ENCODE assay signal across 9 mouse cellular contexts in the genomic region with DNA sequence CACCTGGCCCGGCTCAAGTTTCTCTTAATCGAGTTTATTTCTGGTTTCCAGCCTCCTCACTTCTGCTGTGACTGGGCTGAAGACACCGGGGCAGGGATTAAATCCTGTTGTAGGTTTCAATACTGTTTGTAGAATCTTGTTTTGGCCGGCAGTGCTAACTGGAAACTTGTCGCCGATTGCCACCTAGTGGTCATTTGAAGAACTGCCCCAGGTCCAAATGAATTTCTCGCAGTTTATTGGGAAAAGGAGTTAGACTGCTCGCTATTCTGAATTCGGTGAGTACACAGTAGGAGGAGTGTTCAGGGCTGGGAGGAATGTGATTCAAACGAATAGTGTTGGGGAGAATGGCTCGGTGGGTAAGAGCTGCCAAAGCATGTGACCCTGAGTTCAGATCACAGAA. TPM values are rescaled to one million over a fixed set of nuclear protein-coding genes. Genes with fewer than 3 reads are reported as not detected.
A peak's percentile ranks its signal among the peaks of the same experiment; 100 is the strongest.
DNase-seq lines count a peak whose midpoint lies in the region; ATAC-seq lines count a peak whose summit lies in the region.
"Had no signal": no experiment of that assay in that cellular context is flagged by ENCODE, and none has a peak within 500 bp of the region (broad histone marks: within the 10 kb centered on the region; RNA-seq: fewer than 3 reads in every experiment).

No protein-coding gene starts in this region.

- H3K27ac ChIP-seq in liver, embryonic 13.5 days: peak overlapping the region; percentile 93
- H3K27ac ChIP-seq: embryonic facial prominence, embryonic 12.5 days had no signal

- no peaks in the 10 kb centered on the region for H3K9me3 ChIP-seq in liver, embryonic 13.5 days (replicated peaks)
- H3K9me3 ChIP-seq: embryonic facial prominence, embryonic 12.5 days had no signal

- H3K4me2 ChIP-seq in liver, embryonic 13.5 days: no peak overlapping the region
- H3K4me2 ChIP-seq: embryonic facial prominence, embryonic 12.5 days had no signal

- WGBS in liver, embryonic 13.5 days (ENCODE audit: insufficient replicate concordance): 1% methylated on average over 11 of the region's 11 CpGs

- H3K9ac ChIP-seq in liver, embryonic 13.5 days: no peak overlapping the region; the same call in 1 of the 2 replicates
- H3K9ac ChIP-seq: embryonic facial prominence, embryonic 12.5 days had no signal

- H3K4me1 ChIP-seq in liver, embryonic 13.5 days (replicated peaks): peaks cover 49% of the 10 kb centered on the region
- H3K4me1 ChIP-seq: embryonic facial prominence, embryonic 12.5 days had no signal

- no peaks in the 10 kb centered on the region for H3K36me3 ChIP-seq in liver, embryonic 13.5 days
- H3K36me3 ChIP-seq: embryonic facial prominence, embryonic 12.5 days had no signal

- no peaks in the 10 kb centered on the region for H3K27me3 ChIP-seq in liver, embryonic 13.5 days
- H3K27me3 ChIP-seq: embryonic facial prominence, embryonic 12.5 days had no signal

- no peak overlapping the region for H3K4me3 ChIP-seq in liver, embryonic 13.5 days (replicated peaks)
- H3K4me3 ChIP-seq: embryonic facial prominence, embryonic 12.5 days had no signal

- peak; percentile 83 for DNase-seq in A20 (ENCODE audit: low read depth, low spot score)
- DNase-seq in adrenal gland, adult 8-10 months: peak; percentile 68
- DNase-seq in embryo, embryonic 11.5 days (ENCODE audit: low read depth, low spot score): peak; percentile 73
- DNase-seq in kidney, postnatal 14 days: peak; percentile 86
- peak; percentile 69 for DNase-seq in liver, embryonic 13.5 days
- peak; percentile 81 for DNase-seq in neural tube, embryonic 10.5 days (ENCODE audit: extremely low spot score, low spot score)
- DNase-seq in telencephalon, adult 2 months (ENCODE audit: low read depth, low spot score): peak; percentile 62

- peak; percentile 19; the same call in 1 of the 2 replicates for ATAC-seq in granulocyte monocyte progenitor cell, adult 5-6 weeks (replicated peaks; ENCODE audit: poor library complexity, severe bottlenecking)
- no peak for ATAC-seq in liver, embryonic 13.5 days (ENCODE audit: low read depth)

RNA-seq across cellular contexts. Expression of a gene that starts 23.9 kb away (rescaled TPM):
- 100 to 1,000 TPM in 1 of 4 experiments, 10 to 100 TPM in 3; 55.1 to 168 (median 83.0) TPM for total RNA-seq in adrenal gland, adult 8-10 months (2022)
- total RNA-seq in granulocyte monocyte progenitor cell, adult 5-6 weeks (2014; fragmentation: Nextera tagmentation): 33.0 and 59.6 TPM in 2 replicates
- 89.9 and 94.0 TPM in 2 replicates for total RNA-seq in granulocyte monocyte progenitor cell, adult 5-6 weeks (2017)
- polyA plus RNA-seq in liver, embryonic 13.5 days (2015; fragmentation: Nextera tagmentation; extraction: Ambion mirVana): 105 and 110 TPM in 2 replicates

RNA-seq across cellular contexts. Expression of a gene that starts 35.0 kb away (rescaled TPM):
- not detected for total RNA-seq in adrenal gland, adult 8-10 months (2022)
- 0.47 TPM in 1 of 2 replicates, not detected in the other for total RNA-seq in granulocyte monocyte progenitor cell, adult 5-6 weeks (2014; fragmentation: Nextera tagmentation)
- total RNA-seq in granulocyte monocyte progenitor cell, adult 5-6 weeks (2017): not detected in 2 replicates
- not detected in 2 replicates for polyA plus RNA-seq in liver, embryonic 13.5 days (2015; fragmentation: Nextera tagmentation; extraction: Ambion mirVana)
- polyA plus RNA-seq: embryonic facial prominence, embryonic 12.5 days had no signal

RNA-seq across cellular contexts. Expression of a gene that starts 35.1 kb away (rescaled TPM):
- 10 to 100 TPM; 23.9 to 40.4 (median 32.0) TPM for total RNA-seq in adrenal gland, adult 8-10 months (2022)
- 24.8 and 34.1 TPM in 2 replicates for total RNA-seq in granulocyte monocyte progenitor cell, adult 5-6 weeks (2014; fragmentation: Nextera tagmentation)
- total RNA-seq in granulocyte monocyte progenitor cell, adult 5-6 weeks (2017): 8.3 and 10.2 TPM in 2 replicates
- polyA plus RNA-seq in liver, embryonic 13.5 days (2015; fragmentation: Nextera tagmentation; extraction: Ambion mirVana): 3.2 and 4.9 TPM in 2 replicates

RNA-seq across cellular contexts. Expression of a gene that starts 37.8 kb away (rescaled TPM):
- under 1 TPM in 1 of 4 experiments, not detected in 3; 0.26 TPM for total RNA-seq in adrenal gland, adult 8-10 months (2022)
- total RNA-seq in granulocyte monocyte progenitor cell, adult 5-6 weeks (2014; fragmentation: Nextera tagmentation): not detected in 2 replicates
- not detected in 2 replicates for total RNA-seq in granulocyte monocyte progenitor cell, adult 5-6 weeks (2017)
- 0.23 TPM in 2 replicates for polyA plus RNA-seq in liver, embryonic 13.5 days (2015; fragmentation: Nextera tagmentation; extraction: Ambion mirVana)
